Mouse (Mus musculus) G1E (cell line): ENCODE results near the gene Arf3. TPM values are rescaled to one million over a fixed set of nuclear protein-coding genes. Genes with fewer than 3 reads are reported as not detected.

Source experiments
- ATAC-seq: 2 replicates; pipeline ENCODE4 v1.8.0; 2016; ENCODE audit warnings: mild to moderate bottlenecking; ENCODE audit not compliant: insufficient number of reproducible peaks, poor library complexity, low FRiP score, severe bottlenecking; ENCODE audit errors: extremely low read depth
- DNase-seq: peaks from one replicate; pipeline ENCODE4 v3.0.0; 2012; ENCODE audit warnings: low spot score
- H3K27me3 ChIP-seq: 2 replicates; pipeline ENCODE4 v1.6.1; 2012; ENCODE audit warnings: mild to moderate bottlenecking, low read length, inconsistent platforms; ENCODE audit not compliant: insufficient read depth
- H3K36me3 ChIP-seq: replicated peaks from 2 replicates; pipeline ENCODE3; 2012; ENCODE audit warnings: mild to moderate bottlenecking, inconsistent platforms
- H3K4me1 ChIP-seq: 2 replicates; pipeline ENCODE4 v1.6.1; 2012; ENCODE audit warnings: low read depth, low read length, inconsistent platforms, mixed read lengths; ENCODE audit not compliant: insufficient read depth
- H3K4me3 ChIP-seq: 2 replicates; pipeline ENCODE4 v1.5.1; 2012; ENCODE audit warnings: low read depth, mild to moderate bottlenecking, inconsistent platforms, low read length, moderate library complexity, mixed read lengths
- H3K9me3 ChIP-seq: replicated peaks from 2 replicates; pipeline ENCODE4 v1.6.1; 2012; ENCODE audit warnings: inconsistent platforms
- CTCF ChIP-seq: IDR thresholded peaks from 2 replicates; pipeline ENCODE4 v1.5.1; 2012; ENCODE audit warnings: low read depth, low read length, inconsistent platforms, mixed read lengths
- GATA1 ChIP-seq: IDR thresholded peaks from 2 replicates; pipeline ENCODE4 v1.6.1; 2012; ENCODE audit warnings: borderline replicate concordance, low read length, inconsistent platforms, mixed read lengths
- GATA2 ChIP-seq: IDR thresholded peaks from 2 replicates; pipeline ENCODE4 v1.6.1; 2012; ENCODE audit warnings: low read depth, low read length, inconsistent platforms, borderline replicate concordance
- POLR2AphosphoS5 ChIP-seq: IDR thresholded peaks from 2 replicates; pipeline ENCODE4 v1.6.1; 2012; ENCODE audit warnings: low read depth, low read length, inconsistent platforms; ENCODE audit not compliant: insufficient replicate concordance
- TAL1 ChIP-seq: conservative IDR thresholded peaks from 2 replicates; pipeline ENCODE4 v1.6.1; 2012; ENCODE audit warnings: low read depth, low read length, inconsistent platforms, mixed read lengths
- polyA plus RNA-seq: library from polyadenylated mRNA; stranded (reverse); fragments of >175 nt; gene quantifications from 2 replicates; pipeline ENCODE4 v1.2.3, GENCODE M21; 2012
- total RNA-seq, 2 experiments: library from RNA; stranded (forward) in 1 of 2; stranded (reverse) in 1 of 2; fragments of 200-1000 nt in 1 of 2; fragments of >200 nt in 1 of 2; fragmentation: Nextera tagmentation in 1 of 2; gene quantifications; 2 replicates each; pipeline ENCODE4 v1.2.3; 2014 to 2017

Gene Arf3
- total and polyA plus RNA-seq, 3 experiments: 41.6 to 65.0 (median 58.2) TPM

DNA sequence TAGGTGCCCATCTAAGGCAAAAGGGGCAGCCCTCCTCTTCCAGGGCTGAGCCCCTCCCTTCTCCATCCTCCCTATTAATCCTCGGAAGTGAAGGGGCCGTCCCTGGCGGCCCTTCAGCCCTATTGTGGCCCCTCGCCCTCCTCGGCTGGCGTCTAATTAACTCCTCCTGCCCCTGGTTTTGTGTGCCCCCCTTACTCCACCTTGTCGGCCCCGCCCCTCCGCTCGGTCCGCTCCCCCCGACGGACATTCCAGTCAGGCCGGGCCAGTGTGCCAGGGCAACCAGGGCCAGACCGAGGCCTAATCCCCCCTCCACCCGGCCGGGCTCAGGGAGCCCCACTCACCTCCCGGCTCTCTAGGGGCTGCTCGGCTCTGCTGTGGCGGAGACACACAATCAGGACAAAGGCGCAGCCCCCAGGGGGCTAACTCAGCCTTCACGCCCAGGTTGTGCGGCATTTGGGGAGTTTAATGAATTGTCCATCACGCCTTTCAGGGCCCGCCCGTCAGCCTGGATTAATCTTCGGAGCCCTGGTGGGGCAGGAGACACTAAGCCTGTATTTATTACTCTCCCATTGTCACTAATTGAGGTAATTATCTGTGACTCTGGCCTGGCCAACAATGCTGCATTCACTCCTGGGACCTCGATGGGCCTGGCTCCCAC, 35.0 kb upstream of the Arf3 start:
- TF ChIP-seq CTCF (no peak), GATA1 (no peak), TAL1 (no peak), POLR2AphosphoS5 (no peak), GATA2 (no peak)
- DNase-seq (no peak), ATAC-seq (no peak)
- no peaks in the 10 kb centered on the region for H3K9me3 ChIP-seq
- no peak overlapping the region for H3K4me3 ChIP-seq
- H3K27me3 ChIP-seq: peaks cover 83% of the 10 kb centered on the region
- H3K36me3 ChIP-seq: no peaks in the 10 kb centered on the region
- H3K4me1 ChIP-seq: no peaks in the 10 kb centered on the region; the same call in 1 of the 2 replicates

DNA sequence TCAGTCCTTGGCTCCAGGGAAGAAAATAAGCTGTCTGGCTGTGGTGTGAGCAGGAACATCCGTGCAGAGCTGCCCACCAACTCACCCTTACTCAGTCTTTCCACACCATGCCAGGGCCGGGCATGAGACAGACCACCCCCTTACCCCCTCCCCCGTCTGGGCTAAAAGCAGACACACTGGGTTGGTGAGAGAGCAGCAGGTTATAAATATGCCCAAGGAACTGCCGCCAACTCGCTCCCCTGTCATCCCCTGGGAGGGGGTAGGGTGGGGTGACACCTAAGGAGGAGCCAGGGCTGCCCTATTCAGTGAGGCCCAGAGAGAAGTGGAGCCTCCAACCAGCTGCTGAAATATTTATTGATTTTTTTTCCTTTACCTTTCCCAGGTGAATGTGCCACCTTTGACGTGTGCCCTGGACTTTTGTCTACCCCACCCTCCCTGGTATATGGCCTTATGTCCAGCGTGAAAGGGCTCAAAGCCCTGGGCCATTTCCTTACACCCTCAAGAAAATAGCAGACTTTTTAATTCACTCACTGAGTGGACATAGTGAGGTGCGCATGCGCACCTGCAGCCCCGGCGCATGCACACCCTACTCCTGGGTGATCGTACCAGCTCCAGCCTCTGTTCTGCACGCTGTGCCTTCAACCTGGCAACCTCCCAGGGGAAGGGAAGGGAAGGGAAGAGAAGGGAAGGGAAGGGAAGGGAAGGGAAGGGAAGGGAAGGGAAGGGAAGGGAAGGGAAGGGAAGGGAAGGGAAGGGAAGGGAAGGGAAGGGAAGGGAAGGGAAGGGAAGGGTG, 34.0 kb upstream of the Arf3 start:
- TF ChIP-seq GATA1 (no peak), POLR2AphosphoS5 (no peak), GATA2 (no peak), TAL1 (no peak), CTCF (no peak)
- Histone ChIP-seq H3K9me3 (peaks cover 6% of the 10 kb centered on the region), H3K4me1 (peaks cover 6% of the 10 kb centered on the region; the same call in 1 of the 2 replicates), H3K36me3 (no peaks in the 10 kb centered on the region), H3K27me3 (peaks cover 84% of the 10 kb centered on the region), H3K4me3 (no peak overlapping the region)
- ATAC-seq (no peak), DNase-seq (no peak)

GRCm38 (mm10) chr15:98793141-98793698, 30.2 kb upstream of the Arf3 start:
- H3K36me3 ChIP-seq: no peaks in the 10 kb centered on the region
- peaks cover 19% of the 10 kb centered on the region for H3K4me1 ChIP-seq
- H3K27me3 ChIP-seq: peaks cover 87% of the 10 kb centered on the region
- ATAC-seq: no peak
- no peak for TF ChIP-seq GATA2
- no peak for TF ChIP-seq CTCF
- TF ChIP-seq TAL1: no peak
- TF ChIP-seq POLR2AphosphoS5: no peak
- TF ChIP-seq GATA1: no peak
- H3K9me3 ChIP-seq: peaks cover 6% of the 10 kb centered on the region
- no peak for DNase-seq
- H3K4me3 ChIP-seq: no peak overlapping the region

DNA sequence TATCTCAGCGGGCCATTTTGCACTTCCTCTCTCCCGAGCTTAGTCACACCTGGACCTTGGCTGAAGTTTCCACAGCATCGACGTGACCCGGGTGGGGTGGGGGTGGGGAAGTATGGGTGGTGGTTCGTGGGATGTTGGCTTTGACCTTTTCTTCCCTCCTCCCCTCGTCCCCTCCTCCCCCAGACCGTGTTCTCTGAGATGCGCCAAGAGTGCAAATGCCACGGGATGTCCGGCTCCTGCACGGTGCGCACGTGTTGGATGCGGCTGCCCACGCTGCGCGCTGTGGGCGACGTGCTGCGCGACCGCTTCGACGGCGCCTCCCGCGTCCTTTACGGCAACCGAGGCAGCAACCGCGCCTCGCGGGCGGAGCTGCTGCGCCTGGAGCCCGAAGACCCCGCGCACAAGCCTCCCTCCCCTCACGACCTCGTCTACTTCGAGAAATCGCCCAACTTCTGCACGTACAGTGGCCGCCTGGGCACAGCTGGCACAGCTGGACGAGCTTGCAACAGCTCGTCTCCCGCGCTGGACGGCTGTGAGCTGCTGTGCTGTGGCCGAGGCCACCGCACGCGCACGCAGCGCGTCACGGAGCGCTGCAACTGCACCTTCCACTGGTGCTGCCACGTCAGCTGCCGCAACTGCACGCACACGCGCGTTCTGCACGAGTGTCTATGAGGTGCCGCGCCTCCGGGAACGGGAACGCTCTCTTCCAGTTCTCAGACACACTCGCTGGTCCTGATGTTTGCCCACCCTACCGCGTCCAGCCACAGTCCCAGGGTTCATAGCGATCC, 29.4 kb upstream of the Arf3 start:
- H3K9me3 ChIP-seq: peaks cover 6% of the 10 kb centered on the region
- TF ChIP-seq POLR2AphosphoS5: no peak
- no peak for TF ChIP-seq GATA1
- no peak for TF ChIP-seq GATA2
- TF ChIP-seq TAL1: no peak
- TF ChIP-seq CTCF: no peak
- peak overlapping the region; percentile 36; the same call in 1 of the 2 replicates for H3K4me3 ChIP-seq
- no peaks in the 10 kb centered on the region for H3K36me3 ChIP-seq
- H3K4me1 ChIP-seq: peaks cover 19% of the 10 kb centered on the region
- peaks cover 86% of the 10 kb centered on the region for H3K27me3 ChIP-seq
- ATAC-seq (no peak), DNase-seq (no peak)

- peaks cover 19% of the 10 kb centered on the region for H3K4me1 ChIP-seq
- H3K27me3 ChIP-seq: peaks cover 81% of the 10 kb centered on the region
- H3K36me3 ChIP-seq: no peaks in the 10 kb centered on the region
- no peak for ATAC-seq
- no peak for DNase-seq
- H3K9me3 ChIP-seq: peaks cover 6% of the 10 kb centered on the region
- TF ChIP-seq POLR2AphosphoS5 (no peak), CTCF (no peak), GATA2 (no peak), TAL1 (no peak)
- H3K4me3 ChIP-seq: no peak overlapping the region
Measured at GRCm38 (mm10) chr15:98791771-98792170, 28.8 kb upstream of the Arf3 start.

- peaks cover 19% of the 10 kb centered on the region for H3K4me1 ChIP-seq
- DNase-seq: no peak
- peaks cover 75% of the 10 kb centered on the region for H3K27me3 ChIP-seq
- ATAC-seq: no peak
- no peak for TF ChIP-seq POLR2AphosphoS5
- TF ChIP-seq GATA2: no peak
- H3K9me3 ChIP-seq: peaks cover 6% of the 10 kb centered on the region
- no peaks in the 10 kb centered on the region for H3K36me3 ChIP-seq
- no peak overlapping the region for H3K4me3 ChIP-seq
Measured at GRCm38 (mm10) chr15:98791221-98791620, 28.2 kb upstream of the Arf3 start.
